Mouse (Mus musculus) liver, postnatal 0 days (tissue): ENCODE measurements around the gene Ccdc32.

ENCODE experiments used
- CTCF ChIP-seq: sonication (generic); IDR thresholded peaks from 2 replicates; pipeline ENCODE4 v1.5.1; 2016; ENCODE audit warnings: antibody characterized with exemption, low read depth
- EP300 ChIP-seq: IDR thresholded peaks from 2 replicates; pipeline ENCODE4 v1.6.1; 2016; ENCODE audit warnings: antibody characterized with exemption, low read depth, mild to moderate bottlenecking

GRCm38 (mm10) chr2:118972687-118973376 is 56.4 kb downstream of the Ccdc32 start:
- TF ChIP-seq CTCF (peak; percentile 96), EP300 (no peak; the same call in 1 of the 2 replicates)
